Mouse (Mus musculus): ENCODE measurements around the gene Gm21586. TPM values are rescaled to one million over a fixed set of nuclear protein-coding genes. Genes with fewer than 3 reads are reported as not detected.
"Not testable (repeated sequence)": the region's sequence is repeated elsewhere in the genome, so short reads cannot be mapped to it uniquely, and the experiment has no call there.

Gm21586 gene
- not detected in 2 replicates for polyA plus RNA-seq (2015; fragmentation: Nextera tagmentation; extraction: Ambion mirVana)

- WGBS: no CpG with 5 or more reads among the region's 18 CpGs
- ATAC-seq (replicated peaks; ENCODE audit: low FRiP score): not testable (repeated sequence)
Observed at GRCm38 (mm10) chr4:42439078-42439477, at the start of gene Gm21586. Gene Gm21586, plus strand, starts transcription at chr4:42439378.

DNA sequence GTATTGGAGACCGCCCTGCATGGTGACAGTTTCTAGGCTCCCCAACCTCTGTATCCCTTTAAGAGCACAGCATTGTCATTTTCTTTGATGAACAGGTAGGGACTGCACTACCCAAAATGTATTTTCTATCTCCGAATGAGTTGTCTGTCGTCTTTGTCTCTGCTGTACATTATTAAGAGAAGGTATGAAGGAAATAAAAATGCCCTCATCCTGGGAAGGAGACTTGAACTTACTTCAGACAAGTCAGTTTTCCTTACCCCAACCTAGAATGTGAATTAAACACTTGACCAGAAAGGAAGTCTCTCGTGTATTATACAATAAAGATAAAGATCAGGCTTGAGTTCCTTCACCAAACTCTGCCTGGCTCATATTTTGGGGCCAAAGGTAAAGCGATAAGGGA lies 27.3 kb downstream of the Gm21586 start, which contains the start of gene Gm2163:
Gene Gm2163, plus strand, starts transcription at position 301 of the 400 bp plus-strand sequence.
- not testable (repeated sequence) for ATAC-seq (replicated peaks; ENCODE audit: low FRiP score)

More at GRCm38 (mm10) chr4:42439078-42439477, at the start of gene Gm21586:
- H3K27me3 ChIP-seq; H3K9ac ChIP-seq; H3K4me2 ChIP-seq; H3K27ac ChIP-seq; H3K9me3 ChIP-seq (replicated peaks); H3K36me3 ChIP-seq; H3K4me1 ChIP-seq; H3K4me3 ChIP-seq (replicated peaks): not testable (repeated sequence)

More for the DNA sequence above, 27.3 kb downstream of the Gm21586 start, which contains the start of gene Gm2163:
- no CpG with 5 or more reads among the region's 5 CpGs for WGBS
- H3K27me3 ChIP-seq; H3K4me2 ChIP-seq; H3K27ac ChIP-seq; H3K9me3 ChIP-seq (replicated peaks); H3K4me1 ChIP-seq; H3K36me3 ChIP-seq; H3K9ac ChIP-seq; H3K4me3 ChIP-seq (replicated peaks): not testable (repeated sequence)

Other genes starting within 250 kb of the Gm21586 start
- gene Gm10600, start 198.7 kb upstream of the Gm21586 start, polyA plus RNA-seq (2015; fragmentation: Nextera tagmentation; extraction: Ambion mirVana): not detected in 2 replicates
- gene Ccl21b, start 183.6 kb upstream of the Gm21586 start, polyA plus RNA-seq (2015; fragmentation: Nextera tagmentation; extraction: Ambion mirVana): 0.68 TPM in 1 of 2 replicates, not detected in the other
- gene Gm21953, start 145.1 kb upstream of the Gm21586 start, polyA plus RNA-seq (2015; fragmentation: Nextera tagmentation; extraction: Ambion mirVana): not detected in 2 replicates
- gene Fam205a3, start 121.0 kb upstream of the Gm21586 start, polyA plus RNA-seq (2015; fragmentation: Nextera tagmentation; extraction: Ambion mirVana): not detected in 2 replicates
- gene Gm2163, start 27.4 kb downstream of the Gm21586 start, polyA plus RNA-seq (2015; fragmentation: Nextera tagmentation; extraction: Ambion mirVana): 0.06 and 0.09 TPM in 2 replicates
- not detected in 2 replicates for gene Fam205a2, start 88.8 kb downstream of the Gm21586 start, polyA plus RNA-seq (2015; fragmentation: Nextera tagmentation; extraction: Ambion mirVana)
- gene Gm10591, start 172.8 kb downstream of the Gm21586 start, polyA plus RNA-seq (2015; fragmentation: Nextera tagmentation; extraction: Ambion mirVana): 0.68 TPM in 1 of 2 replicates, not detected in the other
- 0.31 TPM in 1 of 2 replicates, not detected in the other for gene Gm2564, start 190.3 kb downstream of the Gm21586 start, polyA plus RNA-seq (2015; fragmentation: Nextera tagmentation; extraction: Ambion mirVana)
- not detected in 2 replicates for gene Ccl27b, start 215.9 kb downstream of the Gm21586 start, polyA plus RNA-seq (2015; fragmentation: Nextera tagmentation; extraction: Ambion mirVana)
- gene Il11ra2, start 222.5 kb downstream of the Gm21586 start, polyA plus RNA-seq (2015; fragmentation: Nextera tagmentation; extraction: Ambion mirVana): 0.18 TPM in 1 of 2 replicates, not detected in the other